Mouse (Mus musculus) liver, embryonic 14.5 days (tissue): ENCODE measurements around the gene Tmem179. TPM values are rescaled to one million over a fixed set of nuclear protein-coding genes. Genes with fewer than 3 reads are reported as not detected.

ENCODE experiments used
- ATAC-seq: fragments of 200-750 bp; cut with Nextera tagmentation; 2 replicates; pipeline ENCODE4 v1.8.0; 2017; ENCODE audit warnings: moderate number of reproducible peaks, mild to moderate bottlenecking, moderate library complexity; ENCODE audit not compliant: insufficient read depth
- DNase-seq, 3 experiments: peaks; one replicate each; pipeline ENCODE4 v3.0.0-alpha.2; 2012 to 2013; ENCODE audit warnings: low read depth in 3 of 3, low spot score in 3 of 3
- H3K27ac ChIP-seq: fragments of 300-500 bp; sonication (generic); 2 replicates; pipeline ENCODE4 v1.5.1; 2014; ENCODE audit warnings: moderate library complexity, mild to moderate bottlenecking, control low read depth, inconsistent platforms
- H3K27me3 ChIP-seq: fragments of 300-500 bp; sonication (generic); 2 replicates; pipeline ENCODE4 v1.6.1; 2014; ENCODE audit warnings: mild to moderate bottlenecking, low read length, moderate library complexity; ENCODE audit not compliant: control insufficient read depth, insufficient read depth
- H3K36me3 ChIP-seq: fragments of 300-500 bp; sonication (generic); replicated peaks from 2 replicates; pipeline ENCODE4 v1.6.1; 2014; ENCODE audit warnings: low read depth; ENCODE audit not compliant: control insufficient read depth, insufficient read depth
- H3K4me1 ChIP-seq, 2 experiments: fragments of 200-500 bp in 1 of 2; fragments of 300-500 bp in 1 of 2; sonication (generic) in 1 of 2; replicated peaks; 2 replicates each; pipeline ENCODE4 v1.6.1; 2012 to 2014; ENCODE audit warnings: antibody characterized with exemption in 1 of 2, inconsistent platforms in 1 of 2, low read length in 1 of 2; ENCODE audit not compliant: control insufficient read depth in 2 of 2, insufficient read depth in 2 of 2
- H3K4me2 ChIP-seq: fragments of 300-500 bp; sonication (generic); 2 replicates; pipeline ENCODE4 v1.6.1; 2014; ENCODE audit warnings: low read depth, mild to moderate bottlenecking, control low read depth, moderate library complexity
- H3K4me3 ChIP-seq, 2 experiments: fragments of 200-500 bp in 1 of 2; fragments of 300-500 bp in 1 of 2; sonication (generic) in 1 of 2; 2 replicates each; pipeline ENCODE4 v1.5.1; 2012 to 2014; ENCODE audit warnings: low read depth in 2 of 2, low read length in 2 of 2, mild to moderate bottlenecking in 2 of 2, control low read depth in 1 of 2, inconsistent platforms in 1 of 2, moderate library complexity in 1 of 2; ENCODE audit not compliant: insufficient read depth in 1 of 2
- H3K9ac ChIP-seq: fragments of 300-500 bp; sonication (generic); replicated peaks from 2 replicates; pipeline ENCODE4 v1.6.1; 2014; ENCODE audit warnings: mild to moderate bottlenecking, control low read depth, moderate library complexity
- H3K9me3 ChIP-seq: fragments of 300-500 bp; sonication (generic); 2 replicates; pipeline ENCODE4 v1.6.1; 2016; ENCODE audit warnings: low read length, mixed read lengths; ENCODE audit not compliant: control insufficient read depth
- CTCF ChIP-seq: IDR thresholded peaks from 2 replicates; pipeline ENCODE4 v1.5.1; 2016; ENCODE audit warnings: antibody characterized with exemption, low read depth, control low read depth
- EP300 ChIP-seq: IDR thresholded peaks from 2 replicates; pipeline ENCODE4 v1.6.1; 2016; ENCODE audit warnings: antibody characterized with exemption, low read depth
- whole genome bisulfite sequencing: fragments of 180-500 bp; shearing (Covaris S2); extraction: QIAGEN DNeasy Blood & Tissue Kit; methylation state at CpG from one replicate; pipeline ENCODE4 v1.1.7; 2014; ENCODE audit not compliant: insufficient replicate concordance; 5-methylcytosine and 5-hydroxymethylcytosine counted together
- polyA plus RNA-seq, 2 experiments: library from polyadenylated mRNA; depleted of rRNA in 1 of 2; stranded (reverse) in 1 of 2; unstranded in 1 of 2; fragments of >200 nt; fragmentation: Nextera tagmentation in 1 of 2; extraction: Ambion mirVana in 1 of 2; gene quantifications; 2 replicates each; pipeline versions ENCODE4 v1.2.1 to v1.2.3; 2012 to 2014

The Tmem179 gene
- polyA plus RNA-seq, 2 experiments = 0.02 to 0.05 TPM

GRCm38 (mm10) chr12:112506267-112506666 lies 10.3 kb downstream of the Tmem179 start:
- no peak for ATAC-seq
- H3K9ac ChIP-seq = no peak overlapping the region
- H3K9me3 ChIP-seq = no peaks in the 10 kb centered on the region
- H3K27ac ChIP-seq = no peak overlapping the region
- TF ChIP-seq CTCF = no peak
- TF ChIP-seq EP300 = no peak
- DNase-seq = no peak
- H3K4me2 ChIP-seq = no peak overlapping the region
- H3K4me3 ChIP-seq = no peak overlapping the region
- peaks cover 0 to 6% of the 10 kb centered on the region in 2 experiments; a peak in 1 of 4 replicates for H3K4me1 ChIP-seq
- peaks cover 3% of the 10 kb centered on the region; the same call in 1 of the 2 replicates for H3K27me3 ChIP-seq
- no peaks in the 10 kb centered on the region for H3K36me3 ChIP-seq
- WGBS = 54% methylated on average over 6 of the region's 6 CpGs

- Histone ChIP-seq H3K9me3 (no peaks in the 10 kb centered on the region), H3K4me2 (no peak overlapping the region), H3K9ac (no peak overlapping the region), H3K4me1 (peaks cover 0 to 6% of the 10 kb centered on the region in 2 experiments; a peak in 1 of 4 replicates), H3K36me3 (no peaks in the 10 kb centered on the region), H3K27ac (no peak overlapping the region), H3K27me3 (no peaks in the 10 kb centered on the region), H3K4me3 (no peak overlapping the region)
- 6% methylated on average over 19 of the region's 19 CpGs for WGBS
- ATAC-seq (no peak), DNase-seq (no peak)
- no peak for TF ChIP-seq EP300
- no peak for TF ChIP-seq CTCF
Measured at GRCm38 (mm10) chr12:112503003-112503771, 13.4 kb downstream of the Tmem179 start.

- 30% methylated on average over 11 of the region's 11 CpGs for WGBS
- Histone ChIP-seq H3K9ac (no peak overlapping the region), H3K4me3 (no peak overlapping the region), H3K27me3 (no peaks in the 10 kb centered on the region), H3K36me3 (no peaks in the 10 kb centered on the region), H3K4me1 (peaks cover 0 to 6% of the 10 kb centered on the region in 2 experiments; a peak in 1 of 4 replicates), H3K4me2 (no peak overlapping the region), H3K27ac (no peak overlapping the region), H3K9me3 (no peaks in the 10 kb centered on the region)
- ATAC-seq (no peak), DNase-seq (no peak)
- TF ChIP-seq CTCF (peak; percentile 61), EP300 (no peak)
Measured at GRCm38 (mm10) chr12:112498683-112499082, 17.9 kb downstream of the Tmem179 start.

GRCm38 (mm10) chr12:112497731-112498130 lies 18.8 kb downstream of the Tmem179 start:
- 61% methylated on average over 8 of the region's 8 CpGs for WGBS
- no peak overlapping the region for H3K27ac ChIP-seq
- no peak overlapping the region for H3K9ac ChIP-seq
- no peaks in the 10 kb centered on the region for H3K27me3 ChIP-seq
- no peaks in the 10 kb centered on the region for H3K9me3 ChIP-seq
- no peak overlapping the region for H3K4me2 ChIP-seq
- DNase-seq (no peak), ATAC-seq (no peak)
- no peaks in the 10 kb centered on the region for H3K36me3 ChIP-seq
- TF ChIP-seq EP300 = no peak
- peak; percentile 28 for TF ChIP-seq CTCF
- H3K4me3 ChIP-seq = no peak overlapping the region
- 0 out of 4 replicates have a peak, but pooled peaks cover 0 to under 1% of the 10 kb centered on the region in 2 experiments for H3K4me1 ChIP-seq

- Histone ChIP-seq H3K9me3 (no peaks in the 10 kb centered on the region), H3K9ac (no peak overlapping the region), H3K27ac (no peak overlapping the region), H3K4me1 (no peaks in the 10 kb centered on the region), H3K36me3 (no peaks in the 10 kb centered on the region), H3K4me3 (no peak overlapping the region), H3K4me2 (no peak overlapping the region), H3K27me3 (no peaks in the 10 kb centered on the region)
- DNase-seq = no peak
- 59% methylated on average over 5 of the region's 5 CpGs for WGBS
- TF ChIP-seq CTCF = no peak
- TF ChIP-seq EP300 = no peak
- no peak for ATAC-seq
Measured at GRCm38 (mm10) chr12:112496136-112496535, 20.4 kb downstream of the Tmem179 start.
